Mouse (Mus musculus) heart, adult 2 months (tissue): ENCODE measurements around the gene Fuca2.

Source experiments
- CTCF ChIP-seq: fragments of 200-600 bp; IDR thresholded peaks from 2 replicates; pipeline ENCODE4 v1.8.1; 2022; ENCODE audit warnings: antibody characterized with exemption, mild to moderate bottlenecking, moderate library complexity
- EP300 ChIP-seq: fragments of 200-500 bp; IDR thresholded peaks from 2 replicates; pipeline ENCODE4 v1.6.1; 2011; ENCODE audit warnings: low read depth, low read length, control low read depth; ENCODE audit not compliant: insufficient read depth

DNA sequence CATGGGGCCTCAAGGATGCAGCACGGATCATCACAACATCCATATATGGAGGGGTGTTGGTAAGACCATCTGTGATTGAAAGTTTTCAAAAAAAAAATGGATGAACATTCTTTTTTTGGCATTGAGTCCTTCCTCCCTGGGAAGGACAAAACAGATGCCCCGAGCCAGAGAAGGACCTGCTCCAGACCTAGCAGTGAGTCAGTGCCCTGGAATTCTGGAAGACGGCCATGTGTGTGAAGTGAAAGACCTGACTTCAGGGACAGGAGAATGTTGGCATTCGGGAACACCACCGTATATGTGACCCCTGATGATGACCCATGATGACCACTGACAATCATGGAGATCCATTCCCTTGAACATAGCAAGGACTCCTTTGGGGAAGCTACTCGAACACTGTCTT, 9.7 kb upstream of the Fuca2 start:
- no peak for TF ChIP-seq CTCF
- TF ChIP-seq EP300: no peak
